Mouse (Mus musculus) lung, postnatal 0 days (tissue): ENCODE results near the gene Gadd45gip1.

ENCODE experiments used
- CTCF ChIP-seq: IDR thresholded peaks from 2 replicates; pipeline ENCODE4 v1.5.1; 2016; ENCODE audit warnings: antibody characterized with exemption, mild to moderate bottlenecking
- EP300 ChIP-seq: IDR thresholded peaks from 2 replicates; pipeline ENCODE4 v1.6.1; 2016; ENCODE audit warnings: antibody characterized with exemption, mild to moderate bottlenecking, control low read depth

GRCm38 (mm10) chr8:84872309-84872965 is 41.1 kb downstream of the Gadd45gip1 start:
- TF ChIP-seq CTCF = no peak
- no peak for TF ChIP-seq EP300
